Mouse (Mus musculus): ENCODE results near the gene Lmna. TPM values are rescaled to one million over a fixed set of nuclear protein-coding genes. Genes with fewer than 3 reads are reported as not detected.
A peak's percentile ranks its signal among the peaks of the same experiment; 100 is the strongest.

The Lmna gene
- total RNA-seq (2017), result 8.1 and 9.4 TPM in 2 replicates

DNA sequence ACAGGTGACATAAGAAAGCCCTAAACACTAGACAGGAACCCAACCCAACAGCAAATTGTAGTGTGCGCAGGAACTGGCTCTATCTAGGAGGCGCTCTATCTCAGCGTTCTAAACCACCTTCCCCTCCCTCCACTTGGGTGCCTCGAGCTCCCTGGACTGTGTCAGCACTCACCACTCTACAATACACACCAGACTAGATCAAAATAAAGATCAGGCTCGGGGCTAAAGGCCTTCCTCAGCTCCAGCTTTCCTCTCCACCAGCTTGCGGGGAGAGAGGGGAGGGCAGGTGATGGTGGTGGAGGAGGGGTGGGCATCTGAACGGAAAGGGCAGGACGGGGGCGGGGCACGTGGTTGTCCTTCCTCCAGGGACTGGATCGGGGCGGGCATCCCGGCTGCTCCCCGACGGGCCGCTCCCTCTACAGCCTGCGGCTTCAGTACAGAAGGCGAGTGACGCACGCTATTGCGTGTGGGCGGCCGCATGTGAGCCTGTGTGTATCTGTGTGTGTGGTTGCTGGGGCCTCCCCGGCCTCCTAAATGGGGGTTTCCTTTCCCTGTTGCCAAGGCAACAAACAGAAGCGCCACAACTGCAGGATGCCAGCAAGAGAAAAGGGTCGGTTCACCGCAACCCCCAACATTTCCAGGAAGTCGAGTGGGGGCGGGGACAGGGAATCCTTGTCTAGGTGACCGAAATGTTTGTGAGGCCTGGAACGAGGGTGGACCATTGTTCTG is at the start of gene Lmna:
Lmna (minus strand) TSS at position 265 of the 729 bp plus-strand sequence.
- ATAC-seq (ENCODE audit: extremely low read depth, insufficient number of reproducible peaks, low FRiP score, poor library complexity, severe bottlenecking), result peak; percentile 89

DNA sequence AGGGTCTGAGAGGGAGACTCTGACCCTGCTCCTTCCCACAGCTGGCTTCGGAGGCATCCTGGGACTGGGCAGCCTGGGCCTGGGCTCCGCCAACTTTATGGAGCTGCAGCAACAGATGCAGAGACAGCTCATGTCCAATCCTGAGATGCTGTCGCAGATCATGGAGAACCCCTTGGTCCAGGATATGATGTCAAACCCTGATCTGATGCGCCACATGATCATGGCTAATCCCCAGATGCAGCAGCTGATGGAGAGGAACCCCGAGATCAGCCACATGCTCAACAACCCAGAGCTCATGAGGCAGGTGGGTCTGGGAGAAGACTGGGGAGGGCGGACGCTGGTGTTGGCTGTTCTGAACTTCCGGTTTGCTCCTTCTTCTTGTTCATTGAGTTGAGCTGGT is 46.9 kb upstream of the Lmna start:
- ATAC-seq (ENCODE audit: extremely low read depth, insufficient number of reproducible peaks, low FRiP score, poor library complexity, severe bottlenecking), result no peak

DNA sequence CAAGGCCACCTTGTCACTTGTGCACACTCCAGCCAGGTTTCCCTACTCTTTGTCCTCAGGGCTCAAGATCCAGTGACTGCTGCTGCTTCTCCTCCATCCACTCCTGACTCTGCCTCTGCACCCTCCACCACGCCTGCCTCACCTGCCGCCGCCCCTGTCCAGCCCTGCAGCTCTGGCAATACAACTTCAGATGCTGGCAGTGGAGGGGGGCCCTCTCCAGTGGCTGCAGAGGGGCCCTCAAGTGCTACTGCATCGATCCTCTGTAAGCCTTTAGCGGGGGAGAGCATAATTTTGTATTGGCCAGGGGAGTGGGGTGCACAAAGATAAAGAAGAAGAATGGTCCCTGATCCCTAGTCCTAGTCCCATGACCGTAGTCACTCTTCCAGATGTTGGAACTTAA is 46.0 kb upstream of the Lmna start:
- ATAC-seq (ENCODE audit: extremely low read depth, insufficient number of reproducible peaks, low FRiP score, poor library complexity, severe bottlenecking), result no peak

DNA sequence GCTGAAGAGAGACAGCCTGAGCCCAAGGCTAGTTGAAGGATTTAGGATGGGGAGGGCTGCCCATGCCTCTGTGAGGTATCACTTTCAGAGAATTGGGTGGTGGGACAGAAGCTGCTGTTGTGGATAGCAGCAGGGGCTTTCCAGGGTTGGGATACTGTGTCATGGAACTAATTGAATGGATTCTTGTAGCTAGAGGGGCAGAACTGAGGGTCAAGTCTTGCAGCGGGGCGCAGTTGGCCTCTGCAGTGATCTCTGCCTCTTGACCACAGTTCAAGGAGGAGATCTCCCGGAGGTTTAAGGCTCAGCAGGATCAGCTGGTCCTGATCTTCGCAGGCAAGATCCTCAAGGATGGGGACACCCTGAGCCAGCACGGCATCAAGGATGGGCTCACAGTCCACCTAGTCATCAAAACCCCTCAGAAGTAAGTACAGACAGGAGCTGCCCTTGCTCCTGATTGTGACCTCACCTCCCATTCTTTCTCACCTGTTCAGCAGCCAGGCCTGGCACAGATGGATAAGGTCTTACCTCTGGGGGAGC is 45.4 kb upstream of the Lmna start:
- ATAC-seq (ENCODE audit: extremely low read depth, insufficient number of reproducible peaks, low FRiP score, poor library complexity, severe bottlenecking), result no peak

DNA sequence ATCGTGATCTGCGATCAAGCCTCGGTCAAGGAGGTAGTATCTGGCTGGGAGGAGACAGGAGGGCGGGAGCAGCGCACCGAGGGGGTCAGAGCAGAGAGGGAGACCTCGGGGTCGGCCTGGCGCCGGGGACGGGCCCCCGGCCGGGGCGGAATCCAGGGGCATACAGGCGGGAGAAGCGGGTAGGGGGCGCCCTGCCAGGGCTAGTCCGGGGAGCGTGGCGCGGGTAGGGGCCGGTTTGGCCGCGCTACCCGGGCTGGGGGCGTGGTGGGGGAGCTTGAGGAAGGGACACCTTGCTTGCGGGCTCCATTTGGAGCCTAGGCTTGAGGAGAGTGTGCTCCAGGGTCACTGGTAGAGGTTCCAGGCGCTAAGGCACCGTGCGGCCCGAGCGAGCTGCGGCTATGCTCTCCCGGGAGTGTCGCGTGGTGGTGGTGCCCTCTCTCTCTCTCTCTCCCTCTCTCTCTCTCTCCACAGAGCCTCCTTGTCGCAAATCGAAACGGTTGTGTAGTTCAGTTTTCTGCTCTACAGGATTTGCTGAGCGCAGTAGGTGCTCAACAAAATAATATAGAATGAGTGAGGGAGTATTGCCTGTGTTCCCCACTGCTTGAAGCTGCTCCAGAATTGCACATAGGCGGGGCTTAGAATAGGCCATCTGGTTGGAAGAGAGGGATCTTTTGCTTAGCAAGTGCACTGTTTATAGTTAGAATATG is 44.3 kb upstream of the Lmna start:
- no peak for ATAC-seq (ENCODE audit: extremely low read depth, insufficient number of reproducible peaks, low FRiP score, poor library complexity, severe bottlenecking)

DNA sequence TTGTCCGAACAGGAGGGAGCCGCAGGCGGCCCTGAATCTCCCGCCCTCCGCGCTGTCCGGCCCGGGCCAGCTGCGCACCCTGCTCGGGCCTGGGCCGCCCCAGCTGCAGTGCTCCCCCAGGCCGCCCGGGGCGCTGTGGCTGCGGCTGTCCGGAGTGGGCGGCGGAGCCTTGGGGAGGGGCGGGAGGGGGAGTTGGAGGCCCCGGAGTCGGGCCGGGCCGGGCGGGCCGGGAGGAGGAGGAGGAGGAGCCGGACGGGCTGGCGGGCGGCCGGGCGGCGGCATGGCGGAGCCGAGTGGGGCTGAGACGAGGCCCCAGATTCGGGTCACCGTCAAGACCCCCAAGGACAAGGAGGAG is 43.7 kb upstream of the Lmna start, which contains the start of gene Ubqln4:
Ubqln4 (plus strand) TSS at position 234 of the 355 bp plus-strand sequence.
- peak; percentile 62 for ATAC-seq (ENCODE audit: extremely low read depth, insufficient number of reproducible peaks, low FRiP score, poor library complexity, severe bottlenecking)

DNA sequence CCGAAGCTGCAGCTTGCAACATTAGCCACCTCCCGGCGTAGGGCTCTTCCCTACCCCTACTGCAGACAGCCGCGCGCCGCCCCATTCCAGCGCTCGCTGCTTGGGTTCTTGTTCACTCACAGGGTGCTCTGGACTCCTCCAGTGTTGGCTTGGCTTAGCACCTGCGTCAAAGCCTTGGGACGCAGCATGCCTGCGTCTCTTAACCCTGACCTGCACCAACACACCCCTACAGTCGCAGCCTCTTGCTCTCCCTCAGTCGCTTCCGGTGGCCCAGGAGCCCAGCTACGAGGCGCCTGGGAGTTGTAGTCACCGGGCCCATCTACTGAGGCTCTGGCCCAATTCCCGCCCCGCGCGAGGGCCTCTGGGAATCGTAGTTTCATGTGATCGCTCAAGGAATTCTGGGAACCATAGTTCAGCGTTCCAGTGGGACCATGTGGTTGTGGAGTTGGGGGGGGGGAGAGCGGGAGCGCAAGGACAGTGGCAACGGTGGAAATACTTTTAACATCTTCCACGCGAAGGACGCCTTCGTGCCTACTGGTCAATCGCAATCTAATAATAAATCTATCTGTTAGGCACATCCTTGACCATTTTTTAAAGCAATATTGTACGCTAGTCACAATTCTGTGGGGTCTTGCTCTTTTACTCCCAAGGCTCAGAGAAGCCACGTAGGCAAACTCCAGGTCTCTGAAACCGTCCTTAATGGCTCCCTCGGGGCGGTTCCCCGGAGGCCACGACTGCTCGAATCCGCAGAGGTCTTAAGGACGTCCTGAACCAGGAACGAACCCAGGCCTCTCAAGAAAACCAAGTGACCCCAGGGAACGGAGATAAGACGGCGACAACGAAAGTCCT is 43.1 kb upstream of the Lmna start, which contains the start of gene Lamtor2:
Lamtor2 (minus strand) TSS at position 399 of the 849 bp plus-strand sequence.
- peak; percentile 76 for ATAC-seq (ENCODE audit: extremely low read depth, insufficient number of reproducible peaks, low FRiP score, poor library complexity, severe bottlenecking)

DNA sequence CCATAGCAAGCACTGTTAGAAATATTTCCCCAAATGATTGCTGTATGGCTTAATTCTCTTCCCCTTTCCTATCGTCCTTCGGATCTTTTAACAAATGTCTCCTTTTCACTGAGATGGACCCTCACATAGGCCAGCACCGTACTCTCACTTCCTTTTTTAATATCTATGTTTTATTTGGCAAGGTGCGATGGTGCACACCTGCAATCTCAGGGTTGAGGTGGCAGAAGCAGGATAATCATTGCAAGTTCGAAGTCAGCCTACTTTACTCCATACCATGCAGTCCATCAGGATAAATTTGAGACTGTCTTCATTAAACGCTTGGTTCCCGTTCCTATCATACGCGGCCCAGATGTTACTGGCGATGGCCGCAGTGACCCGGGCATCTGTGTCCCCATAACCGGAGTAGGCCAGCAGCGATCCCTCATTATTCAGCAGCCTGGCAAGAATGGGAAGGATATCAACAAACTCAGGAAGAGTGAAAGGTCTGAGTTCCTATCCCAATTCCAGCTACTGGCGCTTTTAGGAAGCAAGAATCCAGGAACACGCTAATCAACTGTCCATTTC is 42.4 kb upstream of the Lmna start:
- no peak for ATAC-seq (ENCODE audit: extremely low read depth, insufficient number of reproducible peaks, low FRiP score, poor library complexity, severe bottlenecking)

DNA sequence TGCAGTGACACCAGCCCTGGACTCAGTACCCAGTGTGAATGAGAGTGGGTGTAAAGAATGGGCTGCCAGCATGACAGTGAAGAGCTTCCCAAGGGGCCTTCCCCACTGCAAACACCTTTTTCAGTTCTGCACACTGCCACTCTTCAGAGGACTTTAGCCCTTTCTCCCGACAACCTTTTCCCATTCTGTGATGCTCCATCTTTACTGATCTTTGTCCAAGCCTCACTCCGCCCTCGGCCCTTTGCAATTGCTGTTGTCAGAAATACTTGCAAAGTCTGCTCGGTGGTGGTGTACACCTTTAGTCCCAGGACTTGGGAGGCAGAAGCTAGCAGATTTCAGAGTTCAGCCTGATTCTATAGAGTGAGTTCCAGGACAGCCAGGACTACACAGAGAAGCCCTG is 41.8 kb upstream of the Lmna start:
- ATAC-seq (ENCODE audit: extremely low read depth, insufficient number of reproducible peaks, low FRiP score, poor library complexity, severe bottlenecking), result no peak

DNA sequence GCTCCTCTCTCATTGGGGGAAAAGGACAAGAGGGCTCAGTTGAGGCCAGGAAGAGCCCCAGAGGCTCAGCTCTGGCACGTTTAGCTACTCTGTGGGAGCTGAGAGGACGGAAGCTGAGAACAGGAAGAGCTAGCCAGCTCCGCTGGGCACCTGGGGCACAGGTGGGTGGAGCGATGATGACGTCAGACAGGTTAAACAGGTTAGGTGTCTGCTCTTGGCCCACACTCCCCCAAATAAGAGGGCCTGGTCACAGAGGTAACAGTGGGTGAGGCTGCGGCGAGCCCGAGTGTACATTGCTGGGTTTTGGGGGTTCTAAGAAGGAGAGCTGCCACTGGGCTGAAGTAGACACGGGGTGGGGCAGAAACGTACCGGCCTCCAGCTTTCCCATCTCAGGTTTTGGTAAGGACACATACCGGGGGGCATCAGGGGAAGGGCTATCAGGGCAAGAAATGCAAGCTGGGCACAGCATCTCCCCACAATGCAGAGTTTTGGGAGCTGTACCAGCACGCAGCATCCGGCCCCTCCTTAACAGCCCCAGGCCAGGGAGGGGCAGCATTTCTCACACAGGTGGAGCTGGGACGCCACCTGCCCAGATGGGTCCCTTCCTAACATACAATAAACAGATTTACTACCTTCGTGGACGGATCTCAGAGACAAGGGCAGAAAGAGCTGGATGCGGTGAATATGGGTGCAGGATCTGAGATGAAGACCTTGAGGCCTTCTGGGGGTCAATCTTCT is 38.6 kb upstream of the Lmna start, which contains the start of gene Rab25:
Rab25 (minus strand) TSS at position 121 of the 738 bp plus-strand sequence.
- no peak for ATAC-seq (ENCODE audit: extremely low read depth, insufficient number of reproducible peaks, low FRiP score, poor library complexity, severe bottlenecking)

DNA sequence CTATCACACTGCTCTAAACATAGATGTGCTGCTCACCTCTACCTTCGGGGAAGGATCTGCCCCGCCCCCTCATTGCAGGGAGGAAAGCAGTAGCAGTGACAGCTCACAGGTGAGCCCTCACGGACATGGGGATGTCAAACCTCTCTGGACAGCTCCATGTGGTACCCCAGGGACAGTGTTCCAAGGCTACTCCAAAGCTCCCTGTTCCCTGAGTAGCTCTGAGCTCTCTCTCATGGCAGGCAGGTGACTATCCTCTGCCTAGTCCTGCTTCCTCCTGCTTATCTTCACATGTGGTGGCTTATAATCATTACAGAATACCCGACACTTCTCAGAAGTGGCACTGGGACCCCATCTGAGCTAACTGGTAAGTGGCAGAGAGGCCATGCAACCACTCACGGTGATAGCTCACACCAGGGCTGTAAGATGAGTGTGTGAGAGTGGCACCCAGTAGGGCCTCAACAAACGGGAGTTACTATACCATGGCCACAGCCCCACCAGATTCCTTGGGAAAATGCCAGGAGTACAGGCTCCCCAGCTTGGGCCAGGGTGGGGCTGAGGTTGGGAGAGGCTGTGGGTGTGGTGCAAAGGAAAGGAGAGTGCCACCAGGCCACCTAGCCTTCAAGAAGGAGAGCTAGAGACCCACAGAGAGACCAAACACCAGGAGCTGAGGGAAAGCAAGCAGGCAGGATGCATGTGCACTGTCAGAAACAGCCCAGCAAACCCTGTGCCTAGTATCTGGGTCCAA is 37.1 kb upstream of the Lmna start:
- no peak for ATAC-seq (ENCODE audit: extremely low read depth, insufficient number of reproducible peaks, low FRiP score, poor library complexity, severe bottlenecking)

DNA sequence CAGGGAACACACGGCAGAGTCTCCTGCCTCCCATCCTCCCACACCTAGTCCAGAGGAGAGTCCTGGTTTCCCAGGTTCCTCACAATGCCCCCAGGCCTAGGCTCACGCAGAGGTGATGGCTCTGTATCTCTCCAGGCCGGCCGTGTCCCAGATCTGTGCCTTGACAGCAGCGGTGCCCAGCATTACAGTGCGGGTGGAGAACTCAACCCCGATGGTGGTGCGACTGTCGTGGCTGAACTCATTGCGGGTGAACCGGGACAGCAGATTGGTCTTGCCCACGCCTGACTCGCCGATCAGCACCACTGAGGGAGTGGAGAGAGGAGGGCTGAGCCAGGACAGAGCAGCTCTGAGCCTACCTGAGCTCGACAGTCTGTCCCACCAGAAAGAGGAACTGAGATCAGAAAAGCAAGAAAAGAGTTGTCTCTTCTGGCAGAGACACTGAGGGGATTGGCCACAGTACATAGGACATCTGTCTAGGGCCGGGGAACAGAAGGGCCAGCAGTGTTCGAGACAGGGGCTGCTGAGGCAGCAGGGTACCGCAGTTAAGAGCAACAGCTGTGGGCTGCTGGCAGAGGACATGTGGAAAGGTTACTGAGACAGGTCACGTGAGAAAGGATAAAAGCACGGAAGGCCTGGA is 35.3 kb upstream of the Lmna start:
- peak; percentile 36; the same call in 1 of the 2 replicates for ATAC-seq (ENCODE audit: extremely low read depth, insufficient number of reproducible peaks, low FRiP score, poor library complexity, severe bottlenecking)

DNA sequence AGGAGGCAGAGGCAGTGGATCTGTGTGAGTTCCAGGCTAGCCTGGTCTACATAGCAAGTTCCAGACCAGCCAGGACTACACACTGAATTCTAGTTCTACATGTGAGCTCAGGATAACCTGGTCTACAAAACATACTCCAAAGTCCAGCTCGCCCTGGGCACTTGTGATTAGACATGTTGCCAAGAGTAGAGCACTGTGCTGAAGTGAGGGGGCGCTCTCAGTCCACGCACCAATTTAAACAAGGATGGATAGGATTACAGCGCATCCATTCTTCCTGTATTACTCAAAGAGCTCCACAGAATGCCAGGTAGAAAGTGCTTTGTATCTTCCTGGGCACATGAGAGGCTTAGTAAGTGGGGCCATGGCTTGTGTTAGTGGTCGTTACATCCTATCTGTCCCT is 34.8 kb upstream of the Lmna start:
- ATAC-seq (ENCODE audit: extremely low read depth, insufficient number of reproducible peaks, low FRiP score, poor library complexity, severe bottlenecking), result no peak

DNA sequence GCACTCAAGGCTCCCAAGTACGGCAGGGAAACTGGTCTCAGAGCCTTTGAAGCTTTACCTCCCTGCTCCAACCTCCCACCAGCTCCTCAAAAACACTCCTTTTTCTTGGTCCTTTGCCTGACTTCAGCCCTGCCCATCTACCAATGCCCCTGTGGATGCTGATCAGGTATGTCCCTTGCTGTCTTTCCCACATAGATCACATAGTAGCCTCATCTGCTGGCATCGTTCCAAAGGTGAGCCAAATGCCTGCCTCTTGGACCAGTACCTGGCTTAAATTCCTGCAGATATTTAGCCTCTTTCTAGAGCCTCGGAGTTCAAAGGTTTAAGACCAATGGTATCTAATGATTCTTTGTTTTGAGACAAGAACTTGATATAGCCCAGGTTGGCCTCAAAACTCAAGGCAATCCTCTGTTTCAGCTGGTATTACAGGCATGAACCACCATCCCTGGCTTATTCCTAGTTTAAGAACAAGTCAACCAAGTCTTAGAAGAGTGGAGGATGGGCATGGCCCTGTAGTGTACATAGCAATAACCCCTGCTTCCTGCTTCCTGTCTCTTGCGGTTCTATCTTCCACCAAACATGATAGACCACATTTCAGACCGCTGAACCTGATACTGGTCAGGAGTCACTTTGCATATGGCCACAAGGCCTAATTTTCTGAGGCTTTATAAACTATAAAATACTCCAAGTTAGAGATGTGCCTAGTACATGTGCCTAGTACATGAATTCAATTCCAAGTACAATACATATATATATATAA is 34.1 kb upstream of the Lmna start:
- ATAC-seq (ENCODE audit: extremely low read depth, insufficient number of reproducible peaks, low FRiP score, poor library complexity, severe bottlenecking), result no peak

DNA sequence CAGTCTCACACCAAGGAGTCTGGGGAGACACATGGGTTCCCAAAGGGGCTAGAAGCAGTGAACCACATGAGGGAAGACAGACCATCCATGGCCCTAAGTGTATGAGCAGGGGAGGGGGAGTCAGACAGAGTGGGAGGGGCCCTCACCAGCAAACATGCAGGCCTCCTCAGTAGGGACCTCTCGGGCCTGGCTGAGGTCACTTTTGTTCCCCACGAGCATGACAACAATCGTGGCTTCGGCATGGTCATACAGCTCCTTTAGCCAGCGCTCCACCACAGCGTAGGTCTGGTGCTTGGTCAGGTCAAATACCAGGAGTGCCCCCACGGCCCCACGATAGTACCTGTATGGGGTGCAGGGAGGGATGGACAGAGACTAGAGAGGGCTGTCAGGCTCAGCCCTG is 33.4 kb upstream of the Lmna start:
- ATAC-seq (ENCODE audit: extremely low read depth, insufficient number of reproducible peaks, low FRiP score, poor library complexity, severe bottlenecking), result no peak

DNA sequence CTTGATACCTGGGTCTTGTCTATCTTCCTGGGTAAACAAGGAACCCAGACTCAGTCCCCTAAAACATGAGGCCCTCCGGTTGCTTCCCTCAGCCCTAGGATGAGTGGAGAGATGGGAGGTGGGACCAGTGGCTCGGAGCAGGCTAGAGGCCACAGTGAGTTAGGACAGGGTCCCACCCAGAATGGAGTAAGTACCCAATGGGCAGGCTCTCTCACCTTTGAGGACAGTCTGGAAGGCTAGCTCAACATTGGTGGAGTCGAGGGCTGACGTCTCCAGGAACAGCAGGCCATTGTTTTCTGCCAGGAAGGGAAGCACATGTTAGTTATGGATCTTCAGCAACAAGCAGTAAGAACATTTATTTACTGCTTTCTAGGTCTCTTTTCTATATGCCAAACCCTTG is 32.7 kb upstream of the Lmna start:
- ATAC-seq (ENCODE audit: extremely low read depth, insufficient number of reproducible peaks, low FRiP score, poor library complexity, severe bottlenecking), result no peak

Data from neutrophil, adult 5-6 weeks (primary cell).